Mouse (Mus musculus) lung, embryonic 15.5 days (tissue): ENCODE results near the gene Ep400. TPM values are rescaled to one million over a fixed set of nuclear protein-coding genes. Genes with fewer than 3 reads are reported as not detected.
"Not testable (repeated sequence)": the region's sequence is repeated elsewhere in the genome, so short reads cannot be mapped to it uniquely, and the experiment has no call there.

Experiments used
- ATAC-seq: fragments of 200-750 bp; cut with Nextera tagmentation; 2 replicates; pipeline ENCODE4 v1.8.0; 2017; ENCODE audit warnings: moderate number of reproducible peaks, borderline replicate concordance; ENCODE audit not compliant: low FRiP score, low TSS enrichment; ENCODE audit errors: extremely low read depth
- H3K27ac ChIP-seq: fragments of 300-500 bp; sonication (generic); 2 replicates; pipeline ENCODE4 v1.5.1; 2015; ENCODE audit warnings: moderate library complexity, mild to moderate bottlenecking, inconsistent platforms
- H3K27me3 ChIP-seq: fragments of 300-500 bp; sonication (generic); 2 replicates; pipeline ENCODE4 v1.6.1; 2015; ENCODE audit warnings: inconsistent platforms
- H3K36me3 ChIP-seq: fragments of 300-500 bp; sonication (generic); 2 replicates; pipeline ENCODE4 v1.6.1; 2015; ENCODE audit warnings: inconsistent platforms
- H3K4me1 ChIP-seq: fragments of 300-500 bp; sonication (generic); 2 replicates; pipeline ENCODE4 v1.6.1; 2015; ENCODE audit warnings: inconsistent platforms
- H3K4me2 ChIP-seq: fragments of 300-500 bp; sonication (generic); 2 replicates; pipeline ENCODE4 v1.6.1; 2015; ENCODE audit warnings: inconsistent platforms, mild to moderate bottlenecking, moderate library complexity
- H3K4me3 ChIP-seq: fragments of 300-500 bp; sonication (generic); 2 replicates; pipeline ENCODE4 v1.5.1; 2015; ENCODE audit warnings: mild to moderate bottlenecking, inconsistent platforms
- H3K9ac ChIP-seq: fragments of 300-500 bp; sonication (generic); 2 replicates; pipeline ENCODE4 v1.6.1; 2015; ENCODE audit warnings: inconsistent platforms
- H3K9me3 ChIP-seq: fragments of 300-500 bp; sonication (generic); 2 replicates; pipeline ENCODE4 v1.6.1; 2016; ENCODE audit warnings: inconsistent platforms
- WGBS: fragments of 180-500 bp; shearing (Covaris S2); methylation state at CpG from one replicate; pipeline ENCODE4 v1.1.7; 2015; 5-methylcytosine and 5-hydroxymethylcytosine counted together
- polyA plus RNA-seq: library from polyadenylated mRNA; unstranded; fragments of >200 nt; fragmentation: Nextera tagmentation; extraction: Ambion mirVana; gene quantifications from 2 replicates; pipeline ENCODE4 v1.2.1, GENCODE M21; 2015

The Ep400 gene
- polyA plus RNA-seq, 1 experiment from 2014 or later: 46.5 TPM

- H3K4me2 ChIP-seq: no peak overlapping the region
- no peaks in the 10 kb centered on the region for H3K9me3 ChIP-seq
- peaks cover 38% of the 10 kb centered on the region for H3K36me3 ChIP-seq
- peaks cover 16% of the 10 kb centered on the region for H3K4me1 ChIP-seq
- H3K27me3 ChIP-seq: no peaks in the 10 kb centered on the region
- H3K4me3 ChIP-seq: no peak overlapping the region
- no peak overlapping the region for H3K27ac ChIP-seq
- H3K9ac ChIP-seq: no peak overlapping the region
- WGBS: 88% methylated on average over 12 of the region's 12 CpGs
- ATAC-seq: no peak
These were observed 7.7 kb upstream of the Ep400 start for GRCm38 (mm10) chr5:110778263-110778662.

- no peak for ATAC-seq
- H3K36me3 ChIP-seq: peaks cover 43% of the 10 kb centered on the region
- no peaks in the 10 kb centered on the region for H3K27me3 ChIP-seq
- H3K4me1 ChIP-seq: peaks cover 16% of the 10 kb centered on the region
- no peak overlapping the region for H3K4me3 ChIP-seq
- H3K9me3 ChIP-seq: no peaks in the 10 kb centered on the region
- no peak overlapping the region for H3K27ac ChIP-seq
- 80% methylated on average over 2 of the region's 2 CpGs for WGBS
- H3K9ac ChIP-seq: no peak overlapping the region
- no peak overlapping the region for H3K4me2 ChIP-seq
These were observed 5.6 kb upstream of the Ep400 start for GRCm38 (mm10) chr5:110776141-110776540.

GRCm38 (mm10) chr5:110774511-110774910, 4.0 kb upstream of the Ep400 start:
- no peaks in the 10 kb centered on the region for H3K9me3 ChIP-seq
- no peak overlapping the region for H3K9ac ChIP-seq
- no peak overlapping the region for H3K4me3 ChIP-seq
- WGBS: 95% methylated on average over 11 of the region's 11 CpGs
- H3K4me1 ChIP-seq: peaks cover 9% of the 10 kb centered on the region
- H3K36me3 ChIP-seq: peaks cover 43% of the 10 kb centered on the region
- no peaks in the 10 kb centered on the region for H3K27me3 ChIP-seq
- H3K27ac ChIP-seq: no peak overlapping the region
- H3K4me2 ChIP-seq: no peak overlapping the region
- no peak for ATAC-seq

- H3K4me1 ChIP-seq: peaks cover 17% of the 10 kb centered on the region
- H3K9me3 ChIP-seq, H3K27ac ChIP-seq, H3K27me3 ChIP-seq, H3K4me2 ChIP-seq, ATAC-seq, H3K9ac ChIP-seq, H3K4me3 ChIP-seq: not testable (repeated sequence)
- WGBS: 93% methylated on average over 9 of the region's 10 CpGs
- H3K36me3 ChIP-seq: peaks cover 43% of the 10 kb centered on the region
These were observed 2.4 kb upstream of the Ep400 start for GRCm38 (mm10) chr5:110772945-110773344.

- Histone ChIP-seq H3K9me3 (no peaks in the 10 kb centered on the region), H3K4me3 (peak overlapping the region; percentile 58), H3K9ac (peak overlapping the region; percentile 78), H3K36me3 (peaks cover 23% of the 10 kb centered on the region), H3K4me2 (peak overlapping the region; percentile 65), H3K4me1 (peaks cover 17% of the 10 kb centered on the region), H3K27ac (peak overlapping the region; percentile 95), H3K27me3 (no peaks in the 10 kb centered on the region)
- ATAC-seq: peak; percentile 58
- under 1% methylated on average over 55 of the region's 58 CpGs for WGBS
These were observed 479 bp downstream of the Ep400 start for GRCm38 (mm10) chr5:110770031-110770445.

- H3K27ac ChIP-seq: 0 out of 2 replicates have a peak overlapping the region, but pooled peaks have one; percentile 95
- H3K4me3 ChIP-seq: peak overlapping the region; percentile 58
- ATAC-seq: no peak
- H3K27me3 ChIP-seq: no peaks in the 10 kb centered on the region
- peaks cover 15% of the 10 kb centered on the region for H3K36me3 ChIP-seq
- peak overlapping the region; percentile 65 for H3K4me2 ChIP-seq
- 47% methylated on average over 4 of the region's 4 CpGs for WGBS
- no peaks in the 10 kb centered on the region for H3K9me3 ChIP-seq
- H3K4me1 ChIP-seq: peaks cover 17% of the 10 kb centered on the region
- peak overlapping the region; percentile 78 for H3K9ac ChIP-seq
These were observed 1.2 kb downstream of the Ep400 start for GRCm38 (mm10) chr5:110769272-110769671.

- no peaks in the 10 kb centered on the region for H3K27me3 ChIP-seq
- no peak overlapping the region for H3K4me3 ChIP-seq
- no peaks in the 10 kb centered on the region for H3K9me3 ChIP-seq
- H3K27ac ChIP-seq: no peak overlapping the region
- ATAC-seq: no peak
- H3K4me2 ChIP-seq: no peak overlapping the region
- H3K36me3 ChIP-seq: no peaks in the 10 kb centered on the region
- no peak overlapping the region for H3K9ac ChIP-seq
- H3K4me1 ChIP-seq: peaks cover 9% of the 10 kb centered on the region
- WGBS: 91% methylated on average over 8 of the region's 8 CpGs
These were observed 6.6 kb downstream of the Ep400 start for GRCm38 (mm10) chr5:110763890-110764289.

- no peaks in the 10 kb centered on the region for H3K4me1 ChIP-seq
- WGBS: 75% methylated on average over 1 of the region's 1 CpGs
- no peak overlapping the region for H3K27ac ChIP-seq
- H3K4me3 ChIP-seq: no peak overlapping the region
- H3K36me3 ChIP-seq: peaks cover under 1% of the 10 kb centered on the region; the same call in 1 of the 2 replicates
- H3K9ac ChIP-seq: no peak overlapping the region
- H3K9me3 ChIP-seq: no peaks in the 10 kb centered on the region
- ATAC-seq: no peak
- no peak overlapping the region for H3K4me2 ChIP-seq
- H3K27me3 ChIP-seq: no peaks in the 10 kb centered on the region
These were observed 25.5 kb downstream of the Ep400 start for GRCm38 (mm10) chr5:110745021-110745420.

- no peak for ATAC-seq
- no peak overlapping the region for H3K27ac ChIP-seq
- no peaks in the 10 kb centered on the region for H3K4me1 ChIP-seq
- 88% methylated on average over 7 of the region's 7 CpGs for WGBS
- peaks cover 37% of the 10 kb centered on the region for H3K36me3 ChIP-seq
- H3K4me2 ChIP-seq: no peak overlapping the region
- no peak overlapping the region for H3K4me3 ChIP-seq
- no peaks in the 10 kb centered on the region for H3K9me3 ChIP-seq
- no peaks in the 10 kb centered on the region for H3K27me3 ChIP-seq
- H3K9ac ChIP-seq: no peak overlapping the region
These were observed 30.8 kb downstream of the Ep400 start for GRCm38 (mm10) chr5:110739496-110740275.

- no peak overlapping the region for H3K4me2 ChIP-seq
- 88% methylated on average over 1 of the region's 1 CpGs for WGBS
- H3K27ac ChIP-seq: no peak overlapping the region
- no peaks in the 10 kb centered on the region for H3K27me3 ChIP-seq
- no peaks in the 10 kb centered on the region for H3K4me1 ChIP-seq
- no peak overlapping the region for H3K9ac ChIP-seq
- H3K4me3 ChIP-seq: no peak overlapping the region
- H3K9me3 ChIP-seq: no peaks in the 10 kb centered on the region
- peaks cover 66% of the 10 kb centered on the region for H3K36me3 ChIP-seq
- no peak for ATAC-seq
These were observed 34.9 kb downstream of the Ep400 start for GRCm38 (mm10) chr5:110735606-110736005.

GRCm38 (mm10) chr5:110733231-110733823, 37.2 kb downstream of the Ep400 start:
- ATAC-seq: no peak
- Histone ChIP-seq H3K36me3 (peaks cover 64% of the 10 kb centered on the region), H3K27ac (no peak overlapping the region), H3K4me3 (no peak overlapping the region), H3K9ac (no peak overlapping the region), H3K4me2 (no peak overlapping the region), H3K27me3 (no peaks in the 10 kb centered on the region), H3K4me1 (no peaks in the 10 kb centered on the region), H3K9me3 (no peaks in the 10 kb centered on the region)
- WGBS: 91% methylated on average over 4 of the region's 4 CpGs

- Histone ChIP-seq H3K4me2 (no peak overlapping the region), H3K4me1 (no peaks in the 10 kb centered on the region), H3K36me3 (peaks cover 70% of the 10 kb centered on the region), H3K27me3 (no peaks in the 10 kb centered on the region), H3K9ac (no peak overlapping the region), H3K27ac (no peak overlapping the region), H3K9me3 (no peaks in the 10 kb centered on the region), H3K4me3 (no peak overlapping the region)
- 84% methylated on average over 2 of the region's 2 CpGs for WGBS
- ATAC-seq: no peak
These were observed 39.3 kb downstream of the Ep400 start for GRCm38 (mm10) chr5:110731227-110731626.
